Mouse (Mus musculus): ENCODE measurements around the gene Mfsd5. TPM values are rescaled to one million over a fixed set of nuclear protein-coding genes. Genes with fewer than 3 reads are reported as not detected.

Mfsd5 gene
- total RNA-seq, 1 experiment from 2014 or later, result 11.5 TPM

- no peak for ATAC-seq (replicated peaks in 1 of 2; ENCODE audit: insufficient read depth in 1 of 2, low FRiP score in 2 of 2, low TSS enrichment in 1 of 2, low read depth in 1 of 2, poor library complexity in 2 of 2, severe bottlenecking in 2 of 2)
Observed at GRCm38 (mm10) chr15:102315292-102315691, 36.0 kb downstream of the Mfsd5 start.

GRCm38 (mm10) chr15:102316263-102316662, 37.0 kb downstream of the Mfsd5 start:
- peak; percentile 80 to 85 for ATAC-seq (replicated peaks in 1 of 2; ENCODE audit: insufficient read depth in 1 of 2, low FRiP score in 2 of 2, low TSS enrichment in 1 of 2, low read depth in 1 of 2, poor library complexity in 2 of 2, severe bottlenecking in 2 of 2)

- ATAC-seq (replicated peaks in 1 of 2; ENCODE audit: insufficient read depth in 1 of 2, low FRiP score in 2 of 2, low TSS enrichment in 1 of 2, low read depth in 1 of 2, poor library complexity in 2 of 2, severe bottlenecking in 2 of 2), result no peak
Observed at GRCm38 (mm10) chr15:102324654-102325473, 45.6 kb downstream of the Mfsd5 start.

GRCm38 (mm10) chr15:102326022-102326576, 46.8 kb downstream of the Mfsd5 start, which contains the start of gene Pfdn5:
Pfdn5 (plus strand) TSS chr15:102326116.
- peak; percentile 99 for ATAC-seq (replicated peaks in 1 of 2; ENCODE audit: insufficient read depth in 1 of 2, low FRiP score in 2 of 2, low TSS enrichment in 1 of 2, low read depth in 1 of 2, poor library complexity in 2 of 2, severe bottlenecking in 2 of 2)

GRCm38 (mm10) chr15:102326892-102327291, 47.6 kb downstream of the Mfsd5 start:
- no peak for ATAC-seq (replicated peaks in 1 of 2; ENCODE audit: insufficient read depth in 1 of 2, low FRiP score in 2 of 2, low TSS enrichment in 1 of 2, low read depth in 1 of 2, poor library complexity in 2 of 2, severe bottlenecking in 2 of 2)

Other genes starting within 250 kb of the Mfsd5 start
- 451 and 486 TPM in 2 replicates for gene Eif4b, start 205.7 kb upstream of the Mfsd5 start, total RNA-seq (2017)
- 3.6 and 4.0 TPM in 2 replicates for gene Tns2, start 179.0 kb upstream of the Mfsd5 start, total RNA-seq (2017)
- 12.6 and 15.8 TPM in 2 replicates for gene Spryd3, start 143.2 kb upstream of the Mfsd5 start, total RNA-seq (2017)
- gene Igfbp6, start 135.1 kb upstream of the Mfsd5 start, total RNA-seq (2017), result 0.15 TPM in 1 of 2 replicates, not detected in the other
- 1.3 and 2.4 TPM in 2 replicates for gene Soat2, start 128.9 kb upstream of the Mfsd5 start, total RNA-seq (2017)
- 44.0 and 47.6 TPM in 2 replicates for gene Zfp740, start 76.2 kb upstream of the Mfsd5 start, total RNA-seq (2017)
- 37.4 and 76.7 TPM in 2 replicates for gene Csad, start 74.7 kb upstream of the Mfsd5 start, total RNA-seq (2017)
- 83.0 and 92.1 TPM in 2 replicates for gene Itgb7, start 47.5 kb upstream of the Mfsd5 start, total RNA-seq (2017)
- gene Rarg, start 21.9 kb upstream of the Mfsd5 start, total RNA-seq (2017), result 3.6 and 5.6 TPM in 2 replicates
- gene Gm9918, start 8.9 kb upstream of the Mfsd5 start, total RNA-seq (2017), result not detected in 2 replicates
- 8.5 and 26.9 TPM in 2 replicates for gene Espl1, start 16.8 kb downstream of the Mfsd5 start, total RNA-seq (2017)
- gene Pfdn5, start 46.7 kb downstream of the Mfsd5 start, total RNA-seq (2017), result 273 and 464 TPM in 2 replicates
- 35.7 and 75.9 TPM in 2 replicates for gene Myg1, start 52.3 kb downstream of the Mfsd5 start, total RNA-seq (2017)
- 48.4 and 91.9 TPM in 2 replicates for gene Aaas, start 71.3 kb downstream of the Mfsd5 start, total RNA-seq (2017)
- gene Sp7, start 87.7 kb downstream of the Mfsd5 start, total RNA-seq (2017), result not detected in 2 replicates
- 73.0 and 88.0 TPM in 2 replicates for gene Sp1, start 126.7 kb downstream of the Mfsd5 start, total RNA-seq (2017)
- gene Amhr2, start 165.9 kb downstream of the Mfsd5 start, total RNA-seq (2017), result not detected in 2 replicates
- gene Prr13, start 179.6 kb downstream of the Mfsd5 start, total RNA-seq (2017), result 64.1 and 67.1 TPM in 2 replicates
- gene Pcbp2, start 191.1 kb downstream of the Mfsd5 start, total RNA-seq (2017), result 228 and 317 TPM in 2 replicates
- gene Gm10337, start 224.3 kb downstream of the Mfsd5 start, total RNA-seq (2017), result not detected in 2 replicates
- gene Map3k12, start 237.6 kb downstream of the Mfsd5 start, total RNA-seq (2017), result 2.4 and 3.8 TPM in 2 replicates
- 26.8 and 33.3 TPM in 2 replicates for gene Tarbp2, start 238.7 kb downstream of the Mfsd5 start, total RNA-seq (2017)
- gene Npff, start 245.5 kb downstream of the Mfsd5 start, total RNA-seq (2017), result 0.55 and 1.6 TPM in 2 replicates